Mouse (Mus musculus) spleen, postnatal 10 days (tissue): Measurements from ENCODE around the gene Klrb1f.
"Not testable (repeated sequence)": the region's sequence is repeated elsewhere in the genome, so short reads cannot be mapped to it uniquely, and the experiment has no call there.

Source experiments
- DNase-seq, 2 experiments: peaks; one replicate each; pipeline ENCODE4 v3.0.0; 2021 to 2022; ENCODE audit warnings: low spot score in 2 of 2

Klrb1f gene

GRCm38 (mm10) chr6:129048857-129049473 lies 3.3 kb downstream of the Klrb1f start:
- DNase-seq = peak; percentile 34 to 78

- DNase-seq = no peak
Measured at GRCm38 (mm10) chr6:129049596-129050251, 4.0 kb downstream of the Klrb1f start.

GRCm38 (mm10) chr6:129051086-129051485 lies 5.4 kb downstream of the Klrb1f start:
- DNase-seq = no peak

GRCm38 (mm10) chr6:129051731-129052130 lies 6.0 kb downstream of the Klrb1f start:
- DNase-seq = no peak

- DNase-seq = no peak
Measured at GRCm38 (mm10) chr6:129056237-129056636, 10.5 kb downstream of the Klrb1f start.

GRCm38 (mm10) chr6:129058013-129058412 lies 12.3 kb downstream of the Klrb1f start:
- DNase-seq = no peak

GRCm38 (mm10) chr6:129065407-129065806 lies 19.7 kb downstream of the Klrb1f start:
- DNase-seq = no peak

GRCm38 (mm10) chr6:129065857-129066256 lies 20.2 kb downstream of the Klrb1f start:
- no peak for DNase-seq

- DNase-seq = no peak
Measured at GRCm38 (mm10) chr6:129066530-129066929, 20.8 kb downstream of the Klrb1f start.

GRCm38 (mm10) chr6:129066986-129067385 lies 21.3 kb downstream of the Klrb1f start:
- DNase-seq = peak; percentile 12 to 55

- DNase-seq = no peak
Measured at GRCm38 (mm10) chr6:129085098-129085497, 39.4 kb downstream of the Klrb1f start.

GRCm38 (mm10) chr6:129086031-129086430 lies 40.3 kb downstream of the Klrb1f start:
- DNase-seq = not testable (repeated sequence)

- no peak for DNase-seq
Measured at GRCm38 (mm10) chr6:129088161-129088560, 42.5 kb downstream of the Klrb1f start.

GRCm38 (mm10) chr6:129088596-129088995 lies 42.9 kb downstream of the Klrb1f start:
- DNase-seq = not testable (repeated sequence)

- peak in 1 of 2 experiments; percentile 17 for DNase-seq
Measured at GRCm38 (mm10) chr6:129095166-129095565, 49.5 kb downstream of the Klrb1f start.

- no peak for DNase-seq
Measured at GRCm38 (mm10) chr6:129097929-129098328, 52.2 kb downstream of the Klrb1f start.

- DNase-seq = not testable (repeated sequence)
Measured at GRCm38 (mm10) chr6:129100794-129101193, 55.1 kb downstream of the Klrb1f start, which contains the start of gene Clec2e. Gene Clec2e, minus strand, starts transcription at chr6:129100913.

GRCm38 (mm10) chr6:129101604-129102003 lies 55.9 kb downstream of the Klrb1f start:
- DNase-seq = no peak

- DNase-seq = no peak
Measured at GRCm38 (mm10) chr6:129102858-129103555, 57.3 kb downstream of the Klrb1f start.
